Mouse (Mus musculus) stomach, embryonic 16.5 days (tissue): ENCODE results near the gene Pik3cg. TPM values are rescaled to one million over a fixed set of nuclear protein-coding genes. Genes with fewer than 3 reads are reported as not detected.

Experiments
- ATAC-seq: fragments of 200-750 bp; cut with Nextera tagmentation; 2 replicates; pipeline ENCODE4 v1.8.0; 2017; ENCODE audit warnings: moderate number of reproducible peaks, moderate TSS enrichment; ENCODE audit not compliant: insufficient read depth, low FRiP score
- H3K27ac ChIP-seq: fragments of 300-500 bp; sonication (generic); 2 replicates; pipeline ENCODE4 v1.5.1; 2014; ENCODE audit warnings: low read length
- H3K27me3 ChIP-seq: fragments of 300-500 bp; sonication (generic); 2 replicates; pipeline ENCODE4 v1.6.1; 2014; ENCODE audit warnings: low read length, control low read depth, mixed read lengths; ENCODE audit not compliant: control insufficient read depth, insufficient read depth
- H3K36me3 ChIP-seq: fragments of 300-500 bp; sonication (generic); 2 replicates; pipeline ENCODE4 v1.6.1; 2014; ENCODE audit warnings: low read length; ENCODE audit not compliant: control insufficient read depth, insufficient read depth
- H3K4me1 ChIP-seq: fragments of 300-500 bp; sonication (generic); 2 replicates; pipeline ENCODE4 v1.6.1; 2014; ENCODE audit warnings: low read length, control low read depth, mixed read lengths; ENCODE audit not compliant: control insufficient read depth, insufficient read depth
- H3K4me2 ChIP-seq: fragments of 300-500 bp; sonication (generic); 2 replicates; pipeline ENCODE4 v1.6.1; 2014; ENCODE audit warnings: low read depth, low read length, mixed read lengths
- H3K4me3 ChIP-seq: fragments of 300-500 bp; sonication (generic); replicated peaks from 2 replicates; pipeline ENCODE4 v1.5.1; 2014; ENCODE audit warnings: mild to moderate bottlenecking, low read length
- H3K9ac ChIP-seq: fragments of 300-500 bp; sonication (generic); 2 replicates; pipeline ENCODE4 v1.6.1; 2014; ENCODE audit warnings: low read length
- H3K9me3 ChIP-seq: fragments of 300-500 bp; sonication (generic); replicated peaks from 2 replicates; pipeline ENCODE4 v1.6.1; 2016; ENCODE audit warnings: low read length, control low read depth; ENCODE audit not compliant: control insufficient read depth
- WGBS: fragments of 180-500 bp; shearing (Covaris S2); extraction: QIAGEN DNeasy Blood & Tissue Kit; methylation state at CpG from one replicate; pipeline ENCODE4 v1.1.7; 2014; 5-methylcytosine and 5-hydroxymethylcytosine counted together
- polyA plus RNA-seq: library from polyadenylated mRNA; unstranded; fragments of >200 nt; fragmentation: Nextera tagmentation; extraction: Ambion mirVana; gene quantifications from 2 replicates; pipeline ENCODE4 v1.2.1, GENCODE M21; 2015

Pik3cg gene
- polyA plus RNA-seq, 1 experiment from 2014 or later: 3.8 TPM

- no peak for ATAC-seq
- H3K4me2 ChIP-seq: no peak overlapping the region
Observed at GRCm38 (mm10) chr12:32123559-32123958, 84.9 kb downstream of the Pik3cg start.

More at GRCm38 (mm10) chr12:32123559-32123958, 84.9 kb downstream of the Pik3cg start:
- Histone ChIP-seq H3K4me1 (no peaks in the 10 kb centered on the region), H3K27me3 (no peaks in the 10 kb centered on the region), H3K9ac (no peak overlapping the region), H3K4me3 (no peak overlapping the region), H3K9me3 (no peaks in the 10 kb centered on the region), H3K36me3 (no peaks in the 10 kb centered on the region), H3K27ac (no peak overlapping the region)
- 65% methylated on average over 5 of the region's 5 CpGs for WGBS

Other genes with a start within 250 kb of the Pik3cg start
- gene Prkar2b, start 147.4 kb downstream of the Pik3cg start, polyA plus RNA-seq: 19.5 and 22.6 TPM in 2 replicates
- gene Ccdc71l, start 170.0 kb upstream of the Pik3cg start, polyA plus RNA-seq: 1.7 and 2.2 TPM in 2 replicates